10 mouse cellular contexts compared by ENCODE assay signal in genomic region chr7:83094899-83095298, GRCm38 (mm10).
DNase-seq lines count a peak whose midpoint lies in the region.
"Had no signal": no experiment of that assay in that cellular context is flagged by ENCODE, and none has a peak within 500 bp of the region (broad histone marks: within the 10 kb centered on the region; RNA-seq: fewer than 3 reads in every experiment).

No protein-coding gene starts in this region.

- peak; percentile 29 to 75 for DNase-seq in left cerebral cortex, postnatal 25 days (ENCODE audit: low spot score in 2 of 2)
- DNase-seq in left cerebral cortex, adult 11 months (ENCODE audit: low spot score), result no peak
- DNase-seq in frontal cortex, postnatal 36 days (ENCODE audit: low spot score in 2 of 2), result peak; percentile 30 to 33
- peak; percentile 20 for DNase-seq in layer of hippocampus, adult 9-10 months (ENCODE audit: low spot score)
- peak; percentile 39 to 52 for DNase-seq in right cerebral cortex, postnatal 10 days (ENCODE audit: low spot score in 2 of 2)
- no peak for DNase-seq in gastrocnemius, postnatal 36 days
- no peak for DNase-seq in adrenal gland, postnatal 4 days (ENCODE audit: low spot score in 2 of 2)
- DNase-seq: cerebellum, postnatal 36 days; heart, postnatal 10 days; retina, postnatal 1 day had no signal

- intact Hi-C loops in left cerebral cortex, postnatal 25 days (cut with DNase I), result no loop called here
- intact Hi-C loops in gastrocnemius, postnatal 36 days (cut with DNase I), result no loop called here

Comparison
In these comparisons a context has a peak if more than half of its experiments do, and no peak if none do; other contexts are left out.
1. DNase-seq: peak in left cerebral cortex, postnatal 25 days (2 of 2), frontal cortex, postnatal 36 days (2 of 2), layer of hippocampus, adult 9-10 months (single experiment) and right cerebral cortex, postnatal 10 days (2 of 2); none in left cerebral cortex, adult 11 months (single experiment), gastrocnemius, postnatal 36 days (0 of 2) and adrenal gland, postnatal 4 days (0 of 2).